Mouse (Mus musculus) intestine, embryonic 16.5 days (tissue): ENCODE data around the gene Itga8. TPM values are rescaled to one million over a fixed set of nuclear protein-coding genes. Genes with fewer than 3 reads are reported as not detected.
A peak's percentile ranks its signal among the peaks of the same experiment; 100 is the strongest.

Source experiments
- ATAC-seq: fragments of 200-750 bp; cut with Nextera tagmentation; 2 replicates; pipeline ENCODE4 v1.8.0; 2017; ENCODE audit warnings: moderate TSS enrichment, moderate library complexity
- H3K27ac ChIP-seq: fragments of 300-500 bp; sonication (generic); 2 replicates; pipeline ENCODE4 v1.5.1; 2014; ENCODE audit warnings: mild to moderate bottlenecking, low read length
- H3K27me3 ChIP-seq: fragments of 300-500 bp; sonication (generic); replicated peaks from 2 replicates; pipeline ENCODE4 v1.6.1; 2014; ENCODE audit warnings: low read length, control low read depth, mixed read lengths; ENCODE audit not compliant: control insufficient read depth, insufficient read depth
- H3K36me3 ChIP-seq: fragments of 300-500 bp; sonication (generic); 2 replicates; pipeline ENCODE4 v1.6.1; 2014; ENCODE audit warnings: low read length, control low read depth; ENCODE audit not compliant: control insufficient read depth, insufficient read depth
- H3K4me1 ChIP-seq: fragments of 300-500 bp; sonication (generic); 2 replicates; pipeline ENCODE4 v1.6.1; 2014; ENCODE audit warnings: low read length, control low read depth, mixed read lengths; ENCODE audit not compliant: control insufficient read depth, insufficient read depth
- H3K4me2 ChIP-seq: fragments of 300-500 bp; sonication (generic); 2 replicates; pipeline ENCODE4 v1.6.1; 2014; ENCODE audit warnings: low read depth, low read length, control low read depth
- H3K4me3 ChIP-seq: fragments of 300-500 bp; sonication (generic); 2 replicates; pipeline ENCODE4 v1.5.1; 2014; ENCODE audit warnings: mild to moderate bottlenecking, low read length
- H3K9ac ChIP-seq: fragments of 300-500 bp; sonication (generic); 2 replicates; pipeline ENCODE4 v1.6.1; 2014; ENCODE audit warnings: low read depth, low read length
- H3K9me3 ChIP-seq: fragments of 300-500 bp; sonication (generic); 2 replicates; pipeline ENCODE4 v1.6.1; 2016; ENCODE audit warnings: low read length, control low read depth; ENCODE audit not compliant: control insufficient read depth
- WGBS: fragments of 180-500 bp; shearing (Covaris S2); extraction: QIAGEN DNeasy Blood & Tissue Kit; methylation state at CpG from one replicate; pipeline ENCODE4 v1.1.7; 2014; 5-methylcytosine and 5-hydroxymethylcytosine counted together
- polyA plus RNA-seq: library from polyadenylated mRNA; unstranded; fragments of >200 nt; fragmentation: Nextera tagmentation; extraction: Ambion mirVana; gene quantifications from 2 replicates; pipeline ENCODE4 v1.2.1, GENCODE M21; 2015

Gene Itga8
- polyA plus RNA-seq, 1 experiment from 2014 or later, result 9.2 TPM

DNA sequence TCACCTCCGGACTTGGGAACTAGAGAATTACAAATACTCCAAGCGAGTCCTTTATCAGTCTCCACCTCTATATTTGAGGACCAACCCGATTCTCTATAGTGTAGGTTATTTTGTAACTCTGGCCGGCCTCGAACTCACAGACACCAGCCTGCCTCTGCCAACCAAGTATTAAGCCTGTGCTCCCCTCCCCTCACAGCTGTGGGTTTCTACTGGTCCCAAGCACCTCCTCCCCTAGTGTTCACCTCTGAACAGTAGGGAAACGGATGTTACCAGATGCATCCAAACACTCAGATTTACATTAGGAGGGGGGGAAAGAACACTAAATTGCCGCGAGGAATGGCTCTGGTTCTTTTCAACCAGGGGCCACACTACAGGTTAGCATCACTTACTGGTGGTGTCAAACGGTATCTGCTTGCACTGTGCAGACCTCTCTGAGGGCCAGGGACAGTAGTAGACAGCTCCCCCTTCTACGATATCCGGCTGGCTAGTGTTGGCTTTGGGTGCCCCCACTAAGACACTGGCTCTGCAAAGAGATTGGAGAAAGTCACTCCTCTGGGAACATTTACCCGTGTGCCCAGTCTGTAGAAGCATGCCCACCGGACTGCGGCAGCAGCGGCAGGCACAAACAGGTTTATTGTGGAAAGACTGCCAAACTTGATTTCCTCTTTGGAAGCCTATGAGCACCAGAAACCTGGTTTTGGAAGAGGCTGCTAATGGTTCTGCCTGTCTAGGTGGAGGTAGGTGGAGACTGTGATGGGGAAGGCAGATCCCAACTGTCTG lies 1.1 kb downstream of the Itga8 start:
- H3K27me3 ChIP-seq, result peaks cover 4% of the 10 kb centered on the region; the same call in 1 of the 2 replicates
- H3K27ac ChIP-seq, result no peak overlapping the region
- H3K9ac ChIP-seq, result peak overlapping the region; percentile 81
- 0 out of 2 replicates have a peak, but pooled peaks cover 3% of the 10 kb centered on the region for H3K4me1 ChIP-seq
- H3K4me2 ChIP-seq, result peak overlapping the region; percentile 92
- H3K36me3 ChIP-seq, result no peaks in the 10 kb centered on the region
- 51% methylated on average over 15 of the region's 15 CpGs for WGBS
- H3K4me3 ChIP-seq, result peak overlapping the region; percentile 73
- no peak for ATAC-seq
- no peaks in the 10 kb centered on the region for H3K9me3 ChIP-seq

DNA sequence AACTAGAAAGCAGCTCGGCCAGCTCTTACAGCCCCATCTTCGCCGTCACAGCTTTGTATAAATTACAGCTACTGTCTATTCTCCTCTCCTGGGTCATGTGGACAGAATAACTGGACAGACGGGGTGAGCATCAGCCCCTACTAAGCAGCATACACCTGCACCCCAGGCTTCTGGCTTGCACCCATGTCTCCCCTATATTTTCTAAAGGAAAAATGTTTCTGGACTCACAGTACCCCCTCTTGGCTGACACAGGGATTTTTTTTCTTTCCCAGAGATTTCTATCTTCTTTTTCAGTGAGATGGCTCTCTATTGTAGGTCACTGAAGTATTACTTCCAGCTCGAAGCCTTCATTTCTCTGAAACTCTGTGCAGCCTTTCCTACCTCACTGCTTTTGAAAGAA lies 4.4 kb downstream of the Itga8 start:
- Histone ChIP-seq H3K36me3 (no peaks in the 10 kb centered on the region), H3K27ac (no peak overlapping the region), H3K4me3 (no peak overlapping the region), H3K4me1 (0 out of 2 replicates have a peak, but pooled peaks cover 3% of the 10 kb centered on the region), H3K27me3 (peaks cover 4% of the 10 kb centered on the region; the same call in 1 of the 2 replicates), H3K9ac (no peak overlapping the region), H3K4me2 (no peak overlapping the region), H3K9me3 (no peaks in the 10 kb centered on the region)
- 83% methylated on average over 5 of the region's 5 CpGs for WGBS
- no peak for ATAC-seq

DNA sequence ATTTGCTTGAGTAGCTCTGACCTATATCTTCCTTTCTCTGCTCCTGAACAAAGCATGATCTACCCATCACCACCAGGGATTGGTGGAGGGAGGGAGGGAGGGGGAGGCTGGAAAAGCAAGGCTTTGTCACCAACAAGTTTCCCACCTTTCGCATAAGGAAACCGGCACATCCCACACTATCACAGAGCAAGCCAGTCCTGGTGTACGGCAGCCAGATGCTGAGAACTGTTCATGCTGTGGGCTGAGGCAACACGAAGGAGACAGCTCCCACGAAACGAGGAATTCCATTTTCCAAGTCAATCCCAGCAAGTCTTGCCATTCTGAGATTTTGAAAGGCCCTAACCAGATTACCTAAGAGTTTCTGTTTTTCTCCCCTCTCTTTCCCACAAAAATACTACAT lies 6.6 kb downstream of the Itga8 start:
- 89% methylated on average over 6 of the region's 6 CpGs for WGBS
- H3K27me3 ChIP-seq, result no peaks in the 10 kb centered on the region
- no peaks in the 10 kb centered on the region for H3K36me3 ChIP-seq
- no peaks in the 10 kb centered on the region for H3K4me1 ChIP-seq
- H3K9me3 ChIP-seq, result no peaks in the 10 kb centered on the region
- ATAC-seq, result no peak
- H3K27ac ChIP-seq, result no peak overlapping the region
- no peak overlapping the region for H3K4me3 ChIP-seq
- no peak overlapping the region for H3K4me2 ChIP-seq
- H3K9ac ChIP-seq, result no peak overlapping the region

DNA sequence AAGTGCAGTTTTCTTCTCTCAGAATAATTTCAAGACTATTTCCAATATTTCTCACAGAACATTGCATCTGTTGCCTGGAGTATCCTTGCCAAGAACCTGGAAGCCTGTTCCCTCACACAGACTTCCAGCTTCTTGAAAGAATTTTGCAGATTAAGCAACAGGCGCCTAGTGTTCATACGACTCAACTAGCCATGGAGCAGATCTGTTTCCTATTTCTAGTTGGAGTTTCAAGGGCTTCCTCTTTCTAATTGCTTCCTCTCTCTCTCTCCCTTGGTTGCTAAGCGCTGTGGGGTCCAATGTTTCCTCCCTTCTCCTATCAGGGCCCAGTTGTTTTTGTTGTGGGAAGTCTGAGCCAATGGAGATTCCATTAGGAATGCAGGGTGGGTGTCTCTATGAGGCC lies 7.7 kb downstream of the Itga8 start:
- no peak overlapping the region for H3K4me3 ChIP-seq
- no peaks in the 10 kb centered on the region for H3K36me3 ChIP-seq
- H3K27me3 ChIP-seq, result no peaks in the 10 kb centered on the region
- H3K4me2 ChIP-seq, result no peak overlapping the region
- H3K27ac ChIP-seq, result no peak overlapping the region
- no peak for ATAC-seq
- H3K4me1 ChIP-seq, result no peaks in the 10 kb centered on the region
- H3K9ac ChIP-seq, result no peak overlapping the region
- 62% methylated on average over 3 of the region's 3 CpGs for WGBS
- no peaks in the 10 kb centered on the region for H3K9me3 ChIP-seq

DNA sequence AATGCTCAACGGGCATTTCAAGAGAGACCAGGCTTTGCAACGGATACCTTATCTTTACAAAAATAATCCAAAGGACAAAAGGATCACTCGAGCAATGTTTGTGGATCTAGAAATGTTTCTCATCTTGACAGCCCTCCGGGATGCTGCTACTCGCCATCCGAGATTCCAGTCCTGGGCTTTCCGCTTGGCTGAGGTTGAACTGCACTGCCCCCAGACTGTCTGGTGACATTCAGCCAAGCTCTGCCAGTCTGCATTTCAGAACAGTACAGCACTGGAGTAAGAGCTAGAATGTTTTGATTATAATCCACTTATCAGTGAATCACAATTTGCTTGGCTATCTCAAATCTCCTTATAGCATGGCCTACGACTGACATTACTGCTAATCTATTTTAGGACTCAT lies 8.3 kb downstream of the Itga8 start:
- Histone ChIP-seq H3K4me2 (no peak overlapping the region), H3K27ac (no peak overlapping the region), H3K4me3 (no peak overlapping the region), H3K9me3 (no peaks in the 10 kb centered on the region), H3K27me3 (no peaks in the 10 kb centered on the region), H3K9ac (no peak overlapping the region), H3K4me1 (no peaks in the 10 kb centered on the region), H3K36me3 (no peaks in the 10 kb centered on the region)
- WGBS, result 81% methylated on average over 8 of the region's 8 CpGs
- no peak for ATAC-seq

DNA sequence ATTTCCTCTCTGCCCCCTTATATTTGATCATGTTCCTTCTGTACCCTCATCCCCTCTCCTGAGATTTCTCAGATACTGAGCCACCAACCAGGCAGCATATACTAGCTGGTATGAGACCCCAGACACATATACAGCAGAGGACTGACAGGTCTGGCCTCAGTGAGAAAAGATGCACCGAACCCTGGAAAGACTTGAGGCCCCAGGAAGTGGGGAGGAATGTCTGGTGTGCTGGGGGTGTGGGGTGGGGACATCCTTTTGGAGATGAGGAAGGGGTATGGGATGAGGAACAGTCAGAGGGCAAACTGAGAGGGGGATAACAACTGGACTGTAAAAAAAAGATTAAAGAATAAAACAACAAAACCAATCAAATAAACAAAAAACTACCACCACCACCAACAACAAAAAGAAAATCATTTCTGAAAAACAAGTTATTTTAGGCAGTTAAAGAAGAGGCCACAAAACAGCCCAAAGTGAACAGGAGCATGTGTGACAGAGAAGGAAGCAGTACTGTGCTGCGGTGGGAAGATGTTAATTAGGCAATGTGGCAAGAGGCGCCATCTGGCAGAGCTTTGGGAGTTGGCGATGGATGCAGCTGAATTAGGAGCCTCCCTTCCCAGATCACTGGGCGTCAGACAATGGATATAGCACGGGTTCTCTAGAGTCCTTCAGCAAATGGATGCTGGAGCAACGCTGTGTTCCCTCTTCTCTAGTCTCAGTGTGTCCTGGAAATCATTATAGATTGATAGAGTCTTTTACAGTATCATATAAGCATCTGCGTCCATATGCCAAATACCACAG lies 9.5 kb downstream of the Itga8 start:
- no peak overlapping the region for H3K4me3 ChIP-seq
- ATAC-seq, result no peak
- no peak overlapping the region for H3K27ac ChIP-seq
- H3K36me3 ChIP-seq, result no peaks in the 10 kb centered on the region
- H3K9ac ChIP-seq, result no peak overlapping the region
- 52% methylated on average over 8 of the region's 8 CpGs for WGBS
- H3K27me3 ChIP-seq, result no peaks in the 10 kb centered on the region
- H3K9me3 ChIP-seq, result no peaks in the 10 kb centered on the region
- no peak overlapping the region for H3K4me2 ChIP-seq
- no peaks in the 10 kb centered on the region for H3K4me1 ChIP-seq

DNA sequence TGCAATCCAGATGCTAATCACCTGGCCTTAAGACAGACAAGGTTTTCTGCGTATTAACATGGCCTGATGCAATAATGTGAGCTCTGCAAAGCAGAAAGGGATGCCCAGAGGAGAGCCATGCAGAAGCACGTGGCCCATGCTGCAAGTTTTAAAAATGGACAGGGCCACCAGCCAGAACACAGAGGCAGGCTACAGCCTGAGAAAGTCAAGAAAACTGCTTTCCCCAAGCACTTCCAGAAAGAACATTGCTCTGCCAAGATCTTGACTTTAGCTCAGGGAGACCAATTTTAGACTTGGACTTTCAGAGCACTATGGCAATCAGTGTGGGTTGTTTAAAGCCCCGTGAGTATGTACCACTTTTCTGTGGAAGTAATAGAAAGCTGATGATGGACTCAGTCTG lies 11.5 kb downstream of the Itga8 start:
- Histone ChIP-seq H3K27me3 (no peaks in the 10 kb centered on the region), H3K9me3 (no peaks in the 10 kb centered on the region), H3K27ac (no peak overlapping the region), H3K4me2 (no peak overlapping the region), H3K9ac (no peak overlapping the region), H3K36me3 (no peaks in the 10 kb centered on the region), H3K4me1 (no peaks in the 10 kb centered on the region), H3K4me3 (no peak overlapping the region)
- no peak for ATAC-seq
- 88% methylated on average over 3 of the region's 3 CpGs for WGBS

DNA sequence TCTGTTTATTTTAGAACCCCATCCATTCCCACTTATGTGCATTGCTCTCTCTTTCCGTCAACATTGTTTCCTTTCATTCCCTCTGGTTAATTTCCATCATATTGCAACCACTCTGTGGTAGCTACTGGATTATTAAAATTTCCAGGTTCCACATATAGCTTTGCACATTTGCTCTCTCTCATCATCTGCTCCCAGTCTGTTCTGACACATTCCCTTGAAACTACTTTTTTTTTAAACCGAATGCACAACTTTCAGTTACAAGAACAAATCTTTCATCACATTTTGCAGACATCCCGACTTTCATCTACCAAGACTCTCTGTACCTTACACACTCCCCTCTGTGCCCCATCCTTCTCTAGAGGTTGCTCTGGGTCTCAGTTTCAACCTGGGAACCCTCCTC lies 13.9 kb downstream of the Itga8 start:
- no peaks in the 10 kb centered on the region for H3K4me1 ChIP-seq
- H3K9ac ChIP-seq, result no peak overlapping the region
- no peak for ATAC-seq
- H3K9me3 ChIP-seq, result no peaks in the 10 kb centered on the region
- no peak overlapping the region for H3K4me3 ChIP-seq
- H3K36me3 ChIP-seq, result no peaks in the 10 kb centered on the region
- 83% methylated on average over 3 of the region's 3 CpGs for WGBS
- H3K4me2 ChIP-seq, result no peak overlapping the region
- no peaks in the 10 kb centered on the region for H3K27me3 ChIP-seq
- no peak overlapping the region for H3K27ac ChIP-seq

DNA sequence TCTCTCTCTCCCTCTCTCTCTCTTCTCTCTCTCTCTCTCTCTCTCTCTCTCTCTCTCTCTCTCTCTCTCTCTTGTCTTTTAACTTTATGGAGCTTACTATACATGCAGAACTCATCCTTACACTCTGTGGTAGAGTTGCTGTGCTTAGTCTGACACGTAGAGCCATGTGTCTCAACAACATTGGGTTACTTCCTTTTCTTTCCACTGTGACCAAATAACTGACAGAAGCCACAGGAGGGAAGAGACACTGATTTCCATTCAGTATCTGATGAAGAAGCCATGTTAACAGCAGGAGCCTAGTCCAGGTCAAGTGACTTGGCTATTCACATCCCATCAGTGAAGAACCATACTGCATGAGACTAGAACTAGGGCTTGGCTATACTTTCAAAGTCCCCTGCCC lies 21.1 kb downstream of the Itga8 start:
- Histone ChIP-seq H3K27ac (no peak overlapping the region), H3K4me2 (no peak overlapping the region), H3K9me3 (no peaks in the 10 kb centered on the region), H3K27me3 (no peaks in the 10 kb centered on the region), H3K36me3 (no peaks in the 10 kb centered on the region), H3K4me1 (no peaks in the 10 kb centered on the region), H3K9ac (no peak overlapping the region), H3K4me3 (no peak overlapping the region)
- no peak for ATAC-seq
- WGBS, result 77% methylated on average over 1 of the region's 1 CpGs
